Mouse (Mus musculus) myocyte (in vitro differentiated cells): Measurements from ENCODE around the gene Rergl. TPM values are rescaled to one million over a fixed set of nuclear protein-coding genes. Genes with fewer than 3 reads are reported as not detected.

Experiments used
- H3K27me3 ChIP-seq: one replicate; pipeline ENCODE4 v1.6.1; 2011; ENCODE audit not compliant: control insufficient read depth, insufficient read depth, insufficient read length
- H3K36me3 ChIP-seq: one replicate; pipeline ENCODE4 v1.6.1; 2011; ENCODE audit not compliant: control insufficient read depth, insufficient read depth
- H3K4me2 ChIP-seq: one replicate; pipeline ENCODE4 v1.6.1; 2011; ENCODE audit warnings: low read depth, control low read depth
- H3K4me3 ChIP-seq: one replicate; pipeline ENCODE4 v1.5.1; 2011; ENCODE audit warnings: mild to moderate bottlenecking, control low read depth, moderate library complexity
- H3K79me2 ChIP-seq: one replicate; pipeline ENCODE4 v1.6.1; 2011; ENCODE audit not compliant: control insufficient read depth, insufficient read depth
- H3ac ChIP-seq: one replicate; pipeline ENCODE4 v1.6.1; 2011; ENCODE audit not compliant: control insufficient read depth, insufficient read length
- CEBPB ChIP-seq: IDR thresholded peaks from 2 replicates; pipeline ENCODE4 v1.6.1; 2011; ENCODE audit warnings: mild to moderate bottlenecking, moderate library complexity; ENCODE audit not compliant: poor library complexity, insufficient read depth, severe bottlenecking
- E2F4 ChIP-seq: IDR thresholded peaks from one replicate; pipeline ENCODE4 v1.6.1; 2011; ENCODE audit warnings: mild to moderate bottlenecking, control low read depth, moderate library complexity; ENCODE audit not compliant: insufficient read depth
- MAX ChIP-seq: IDR thresholded peaks from one replicate; pipeline ENCODE4 v1.6.1; 2011; ENCODE audit warnings: low read depth, mild to moderate bottlenecking, control low read depth
- MYOD1 ChIP-seq, 3 experiments: IDR thresholded peaks; one replicate each; pipeline ENCODE4 v1.6.1; 2011; ENCODE audit warnings: control low read depth in 2 of 3, low read depth in 2 of 3, mild to moderate bottlenecking in 2 of 3, moderate library complexity in 1 of 3; ENCODE audit not compliant: insufficient read length in 2 of 3, control insufficient read depth in 1 of 3
- MYOG ChIP-seq, 3 experiments: IDR thresholded peaks; one replicate each; pipeline ENCODE4 v1.6.1; 2011; ENCODE audit warnings: control low read depth in 2 of 3, low read depth in 2 of 3, mild to moderate bottlenecking in 2 of 3; ENCODE audit not compliant: insufficient read length in 2 of 3, control insufficient read depth in 1 of 3, insufficient read depth in 1 of 3
- POLR2A ChIP-seq: IDR thresholded peaks from one replicate; pipeline ENCODE4 v1.6.1; 2011; ENCODE audit warnings: low read depth, mild to moderate bottlenecking, control low read depth, moderate library complexity; ENCODE audit not compliant: insufficient read length
- POLR2AphosphoS2 ChIP-seq: IDR thresholded peaks from one replicate; pipeline ENCODE4 v1.6.1; 2011; ENCODE audit warnings: low read depth, control low read depth; ENCODE audit not compliant: insufficient read length
- REST ChIP-seq: IDR thresholded peaks from one replicate; pipeline ENCODE4 v1.6.1; 2011; ENCODE audit warnings: mild to moderate bottlenecking, control low read depth, moderate library complexity; ENCODE audit not compliant: insufficient read depth, insufficient read length
- SRF ChIP-seq: IDR thresholded peaks from one replicate; pipeline ENCODE4 v1.6.1; 2011; ENCODE audit warnings: low read depth; ENCODE audit not compliant: control insufficient read depth, insufficient read length
- TCF12 ChIP-seq: IDR thresholded peaks from one replicate; pipeline ENCODE4 v1.6.1; 2011; ENCODE audit warnings: mild to moderate bottlenecking, control low read depth; ENCODE audit not compliant: poor library complexity, insufficient read depth, severe bottlenecking
- TCF3 ChIP-seq: IDR thresholded peaks from one replicate; pipeline ENCODE4 v1.6.1; 2011; ENCODE audit warnings: low read depth, control low read depth; ENCODE audit not compliant: insufficient read length
- USF1 ChIP-seq: IDR thresholded peaks from one replicate; pipeline ENCODE4 v1.6.1; 2011; ENCODE audit warnings: low read depth, mild to moderate bottlenecking, control low read depth, moderate library complexity
- polyA plus RNA-seq: library from polyadenylated mRNA; unstranded; fragments of >200 nt; fragmentation: generic; extraction: Trizol; gene quantifications from one replicate; pipeline ENCODE4 v1.2.1, GENCODE M21; 2012; ENCODE audit warnings: missing spikeins

Gene Rergl
- polyA plus RNA-seq, 1 experiment: not detected

DNA sequence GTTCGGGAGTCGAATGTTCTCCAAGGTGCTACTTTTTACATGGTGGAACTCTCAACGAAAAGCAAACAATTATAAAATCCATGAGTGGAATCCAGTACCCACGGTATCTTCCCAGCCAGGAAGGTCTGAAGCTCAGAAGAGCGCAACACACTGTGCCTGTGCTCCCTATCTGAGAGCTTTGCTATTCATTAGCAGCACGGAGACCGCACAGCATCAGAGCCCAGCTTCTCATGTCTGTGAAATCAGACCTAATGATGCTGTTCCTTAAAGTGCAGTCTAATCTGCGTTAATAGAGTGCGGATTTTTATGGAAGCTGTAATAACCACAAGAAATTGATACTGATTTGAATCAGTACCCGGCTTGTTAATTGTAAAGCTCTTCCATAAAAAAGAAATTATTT, 41.3 kb downstream of the Rergl start:
- Histone ChIP-seq H3ac (no peak overlapping the region), H3K36me3 (no peaks in the 10 kb centered on the region), H3K27me3 (no peaks in the 10 kb centered on the region), H3K4me3 (no peak overlapping the region), H3K4me2 (no peak overlapping the region), H3K79me2 (no peaks in the 10 kb centered on the region)
- no peak for TF ChIP-seq TCF12

DNA sequence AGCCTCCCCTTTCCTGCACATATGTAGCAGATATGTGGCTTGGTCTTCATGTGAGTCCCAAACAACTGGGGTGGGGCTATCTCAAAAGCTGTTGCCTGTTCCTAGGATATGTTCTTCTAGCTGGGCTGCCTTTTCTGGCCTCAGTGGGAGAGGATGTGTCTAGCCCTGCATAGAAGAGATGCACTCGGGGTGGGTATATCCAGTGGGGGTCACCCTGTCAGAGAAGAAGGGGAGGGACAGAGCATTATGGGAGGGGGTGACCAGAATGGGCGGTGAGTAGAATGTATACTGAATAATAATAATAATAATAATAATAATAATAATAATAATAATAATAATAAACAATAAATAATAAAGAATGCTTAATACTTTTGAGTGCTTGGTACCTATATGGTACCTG, 57.8 kb downstream of the Rergl start:
- TF ChIP-seq REST (no peak), CEBPB (no peak), MYOG (IDR thresholded peaks at IDR 0.05; ENCODE audit: control insufficient read depth in 1 of 3, insufficient read depth in 1 of 3, insufficient read length in 2 of 3, low read depth in 2 of 3) (no peak), MAX (no peak), MYOD1 (IDR thresholded peaks at IDR 0.05; ENCODE audit: control insufficient read depth in 1 of 3, insufficient read length in 2 of 3, low read depth in 2 of 3) (no peak), POLR2AphosphoS2 (no peak), TCF12 (no peak), SRF (no peak), TCF3 (no peak), USF1 (no peak), E2F4 (no peak), POLR2A (no peak)
- no peaks in the 10 kb centered on the region for H3K79me2 ChIP-seq
- no peak overlapping the region for H3ac ChIP-seq
- no peaks in the 10 kb centered on the region for H3K27me3 ChIP-seq
- no peaks in the 10 kb centered on the region for H3K36me3 ChIP-seq
- H3K4me2 ChIP-seq: no peak overlapping the region
- H3K4me3 ChIP-seq: no peak overlapping the region

Other genes with a start within 250 kb of the Rergl start
- gene Pik3c2g, start 85.2 kb upstream of the Rergl start, polyA plus RNA-seq: not detected